Mouse (Mus musculus) heart, embryonic 12.5 days (tissue): ENCODE data around the gene Nploc4. TPM values are rescaled to one million over a fixed set of nuclear protein-coding genes. Genes with fewer than 3 reads are reported as not detected.
A peak's percentile ranks its signal among the peaks of the same experiment; 100 is the strongest.
"Not testable (repeated sequence)": the region's sequence is repeated elsewhere in the genome, so short reads cannot be mapped to it uniquely, and the experiment has no call there.

Source experiments
- ATAC-seq: fragments of 200-750 bp; cut with Nextera tagmentation; 2 replicates; pipeline ENCODE4 v1.8.0; 2017; ENCODE audit warnings: moderate TSS enrichment, moderate library complexity; ENCODE audit not compliant: insufficient number of reproducible peaks, low FRiP score
- H3K27ac ChIP-seq: fragments of 300-500 bp; sonication (generic); 2 replicates; pipeline ENCODE4 v1.5.1; 2016; ENCODE audit warnings: mild to moderate bottlenecking, moderate library complexity; ENCODE audit not compliant: poor library complexity, severe bottlenecking
- H3K27me3 ChIP-seq: fragments of 300-500 bp; sonication (generic); replicated peaks from 2 replicates; pipeline ENCODE4 v1.6.1; 2016; ENCODE audit warnings: mild to moderate bottlenecking, moderate library complexity
- H3K36me3 ChIP-seq: fragments of 300-500 bp; sonication (generic); 2 replicates; pipeline ENCODE4 v1.6.1; 2016; ENCODE audit warnings: mild to moderate bottlenecking, moderate library complexity
- H3K4me1 ChIP-seq: fragments of 300-500 bp; sonication (generic); replicated peaks from 2 replicates; pipeline ENCODE4 v1.6.1; 2016; ENCODE audit warnings: mild to moderate bottlenecking
- H3K4me2 ChIP-seq: fragments of 300-500 bp; sonication (generic); 2 replicates; pipeline ENCODE4 v1.6.1; 2016; ENCODE audit warnings: mild to moderate bottlenecking, moderate library complexity
- H3K4me3 ChIP-seq: fragments of 300-500 bp; sonication (generic); 2 replicates; pipeline ENCODE4 v1.5.1; 2016; ENCODE audit warnings: mild to moderate bottlenecking
- H3K9ac ChIP-seq: fragments of 300-500 bp; sonication (generic); 2 replicates; pipeline ENCODE4 v1.6.1; 2016; ENCODE audit warnings: mild to moderate bottlenecking, moderate library complexity
- H3K9me3 ChIP-seq: fragments of 300-500 bp; sonication (generic); replicated peaks from 2 replicates; pipeline ENCODE4 v1.6.1; 2016; ENCODE audit warnings: mild to moderate bottlenecking, moderate library complexity
- WGBS: fragments of 180-500 bp; shearing (Covaris S2); methylation state at CpG from one replicate; pipeline ENCODE4 v1.1.7; 2016; 5-methylcytosine and 5-hydroxymethylcytosine counted together
- polyA plus RNA-seq: library from polyadenylated mRNA; unstranded; fragments of >200 nt; fragmentation: Nextera tagmentation; extraction: Ambion mirVana; gene quantifications from 2 replicates; pipeline ENCODE4 v1.2.1, GENCODE M21; 2016

The Nploc4 gene
- polyA plus RNA-seq, 1 experiment from 2014 or later, result 43.2 TPM

- WGBS, result 50% methylated on average over 13 of the region's 13 CpGs
- H3K27me3 ChIP-seq, result no peaks in the 10 kb centered on the region
- peaks cover 62% of the 10 kb centered on the region for H3K4me1 ChIP-seq
- peak overlapping the region; percentile 99 for H3K27ac ChIP-seq
- no peak overlapping the region for H3K4me3 ChIP-seq
- no peaks in the 10 kb centered on the region for H3K36me3 ChIP-seq
- ATAC-seq, result no peak
- H3K4me2 ChIP-seq, result peak overlapping the region; percentile 60
- no peaks in the 10 kb centered on the region for H3K9me3 ChIP-seq
- peak overlapping the region; percentile 39 for H3K9ac ChIP-seq
Observed at GRCm38 (mm10) chr11:120352571-120353290, 84.8 kb downstream of the Nploc4 start.

GRCm38 (mm10) chr11:120352093-120352350 lies 85.5 kb downstream of the Nploc4 start:
- not testable (repeated sequence) for H3K27me3 ChIP-seq, H3K9me3 ChIP-seq, H3K36me3 ChIP-seq, H3K4me2 ChIP-seq, H3K4me3 ChIP-seq, ATAC-seq
- H3K4me1 ChIP-seq, result peaks cover 56% of the 10 kb centered on the region
- peak overlapping the region; percentile 99 for H3K27ac ChIP-seq
- peak overlapping the region; percentile 98; the same call in 1 of the 2 replicates for H3K9ac ChIP-seq
- 89% methylated on average over 5 of the region's 5 CpGs for WGBS

- WGBS, result 84% methylated on average over 10 of the region's 10 CpGs
- Histone ChIP-seq H3K4me3 (peak overlapping the region; percentile 95; the same call in 1 of the 2 replicates), H3K4me1 (peaks cover 53% of the 10 kb centered on the region)
Observed at GRCm38 (mm10) chr11:120351250-120352092, 86.0 kb downstream of the Nploc4 start.

GRCm38 (mm10) chr11:120350711-120351110 lies 86.8 kb downstream of the Nploc4 start:
- H3K27me3 ChIP-seq, result no peaks in the 10 kb centered on the region
- peaks cover 51% of the 10 kb centered on the region for H3K4me1 ChIP-seq

More at GRCm38 (mm10) chr11:120351250-120352092, 86.0 kb downstream of the Nploc4 start:
- Histone ChIP-seq H3K36me3 (peaks cover 7% of the 10 kb centered on the region), H3K27me3 (no peaks in the 10 kb centered on the region), H3K4me2 (peak overlapping the region; percentile 76), H3K9me3 (no peaks in the 10 kb centered on the region), H3K27ac (peak overlapping the region; percentile 99), H3K9ac (peak overlapping the region; percentile 98)
- ATAC-seq, result no peak

GRCm38 (mm10) chr11:120349986-120350702 lies 87.4 kb downstream of the Nploc4 start:
- under 1% methylated on average over 68 of the region's 68 CpGs for WGBS
- Histone ChIP-seq H3K36me3 (peaks cover 14% of the 10 kb centered on the region), H3K4me1 (peaks cover 49% of the 10 kb centered on the region), H3K27me3 (no peaks in the 10 kb centered on the region), H3K4me2 (peak overlapping the region; percentile 76), H3K4me3 (peak overlapping the region; percentile 95), H3K9me3 (no peaks in the 10 kb centered on the region), H3K9ac (peak overlapping the region; percentile 98), H3K27ac (peak overlapping the region; percentile 99)
- peak; percentile 75 for ATAC-seq

More at GRCm38 (mm10) chr11:120350711-120351110, 86.8 kb downstream of the Nploc4 start:
- no peak for ATAC-seq
- H3K36me3 ChIP-seq, result peaks cover 10% of the 10 kb centered on the region
- peak overlapping the region; percentile 95 for H3K4me3 ChIP-seq
- peak overlapping the region; percentile 98 for H3K9ac ChIP-seq
- H3K27ac ChIP-seq, result peak overlapping the region; percentile 99
- WGBS, result 14% methylated on average over 11 of the region's 11 CpGs
- H3K4me2 ChIP-seq, result peak overlapping the region; percentile 76
- H3K9me3 ChIP-seq, result no peaks in the 10 kb centered on the region

GRCm38 (mm10) chr11:120349371-120349985 lies 88.0 kb downstream of the Nploc4 start:
- peaks cover 16% of the 10 kb centered on the region for H3K36me3 ChIP-seq
- no peak for ATAC-seq
- H3K27me3 ChIP-seq, result no peaks in the 10 kb centered on the region
- H3K4me1 ChIP-seq, result peaks cover 42% of the 10 kb centered on the region
- H3K27ac ChIP-seq, result peak overlapping the region; percentile 99
- 4% methylated on average over 16 of the region's 16 CpGs for whole genome bisulfite sequencing
- H3K9me3 ChIP-seq, result no peaks in the 10 kb centered on the region
- H3K4me2 ChIP-seq, result peak overlapping the region; percentile 76
- H3K4me3 ChIP-seq, result peak overlapping the region; percentile 95
- H3K9ac ChIP-seq, result peak overlapping the region; percentile 98

- ATAC-seq, result peak; percentile 12
- Histone ChIP-seq H3K4me2 (peak overlapping the region; percentile 76), H3K27me3 (no peaks in the 10 kb centered on the region), H3K4me1 (peaks cover 35% of the 10 kb centered on the region), H3K4me3 (peak overlapping the region; percentile 95), H3K36me3 (peaks cover 16% of the 10 kb centered on the region), H3K9me3 (no peaks in the 10 kb centered on the region), H3K27ac (peak overlapping the region; percentile 99), H3K9ac (peak overlapping the region; percentile 98)
- WGBS, result 6% methylated on average over 53 of the region's 53 CpGs
Observed at GRCm38 (mm10) chr11:120348684-120349370, 88.7 kb downstream of the Nploc4 start.

- ATAC-seq, result peak; percentile 83
- Histone ChIP-seq H3K4me2 (peak within 1 kb of the TSS; percentile 76), H3K9me3 (no peaks in the 10 kb centered on the region), H3K36me3 (peaks cover 16% of the 10 kb centered on the region), H3K9ac (peak within 1 kb of the TSS; percentile 100), H3K4me1 (peaks cover 28% of the 10 kb centered on the region), H3K27ac (peak within 1 kb of the TSS; percentile 99), H3K4me3 (peak within 1 kb of the TSS; percentile 95), H3K27me3 (no peaks in the 10 kb centered on the region)
- 2% methylated on average over 89 of the region's 103 CpGs for WGBS
Observed at GRCm38 (mm10) chr11:120347791-120348683, 89.5 kb downstream of the Nploc4 start, which contains the start of gene Actg1. Actg1 (minus strand) TSS chr11:120348542.

GRCm38 (mm10) chr11:120347301-120347700 lies 90.2 kb downstream of the Nploc4 start:
- peak overlapping the region; percentile 100 for H3K9ac ChIP-seq
- peaks cover 20% of the 10 kb centered on the region for H3K4me1 ChIP-seq
- H3K4me2 ChIP-seq, result peak overlapping the region; percentile 66
- H3K4me3 ChIP-seq, result peak overlapping the region; percentile 95
- no peaks in the 10 kb centered on the region for H3K9me3 ChIP-seq
- H3K27ac ChIP-seq, result peak overlapping the region; percentile 99
- 3% methylated on average over 10 of the region's 10 CpGs for WGBS
- no peak for ATAC-seq
- H3K36me3 ChIP-seq, result peaks cover 16% of the 10 kb centered on the region
- no peaks in the 10 kb centered on the region for H3K27me3 ChIP-seq
